Mouse (Mus musculus): ENCODE measurements around the gene Artn. TPM values are rescaled to one million over a fixed set of nuclear protein-coding genes. Genes with fewer than 3 reads are reported as not detected.

Artn gene
- 4.1 TPM for polyA plus RNA-seq (2014; fragmentation: Illumina TruSeq; extraction: RNeasy Lipid Tissue Mini Kit (QIAGEN cat#74804); ENCODE audit: low read depth, low replicate concordance)

DNA sequence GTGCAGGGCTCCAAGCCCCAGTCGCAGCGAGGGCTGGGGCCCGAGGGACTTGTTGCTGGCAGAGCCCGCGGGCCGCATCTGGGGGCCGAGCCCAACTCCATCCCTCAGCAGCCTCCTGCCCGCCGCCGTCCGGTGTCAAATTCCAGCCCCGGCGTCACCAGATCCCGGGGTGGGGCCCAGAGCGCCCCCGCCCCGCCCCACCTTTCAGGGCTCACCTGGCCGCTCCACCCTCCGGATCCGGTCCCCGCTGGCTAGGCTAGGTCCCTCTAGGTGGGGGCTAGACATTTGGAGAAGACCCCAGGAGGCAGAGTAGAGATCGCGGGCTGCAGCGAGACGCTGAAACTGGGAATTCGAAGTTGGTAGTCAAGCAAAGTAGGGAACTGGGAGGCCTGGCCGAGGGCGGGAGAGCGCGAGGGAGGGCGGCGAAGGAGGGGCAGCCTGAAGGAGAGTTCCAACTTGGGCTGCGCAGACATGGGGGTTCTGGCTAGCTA lies at the start of gene Artn:
Artn (minus strand) TSS at position 373 of the 491 bp plus-strand sequence.

DNA sequence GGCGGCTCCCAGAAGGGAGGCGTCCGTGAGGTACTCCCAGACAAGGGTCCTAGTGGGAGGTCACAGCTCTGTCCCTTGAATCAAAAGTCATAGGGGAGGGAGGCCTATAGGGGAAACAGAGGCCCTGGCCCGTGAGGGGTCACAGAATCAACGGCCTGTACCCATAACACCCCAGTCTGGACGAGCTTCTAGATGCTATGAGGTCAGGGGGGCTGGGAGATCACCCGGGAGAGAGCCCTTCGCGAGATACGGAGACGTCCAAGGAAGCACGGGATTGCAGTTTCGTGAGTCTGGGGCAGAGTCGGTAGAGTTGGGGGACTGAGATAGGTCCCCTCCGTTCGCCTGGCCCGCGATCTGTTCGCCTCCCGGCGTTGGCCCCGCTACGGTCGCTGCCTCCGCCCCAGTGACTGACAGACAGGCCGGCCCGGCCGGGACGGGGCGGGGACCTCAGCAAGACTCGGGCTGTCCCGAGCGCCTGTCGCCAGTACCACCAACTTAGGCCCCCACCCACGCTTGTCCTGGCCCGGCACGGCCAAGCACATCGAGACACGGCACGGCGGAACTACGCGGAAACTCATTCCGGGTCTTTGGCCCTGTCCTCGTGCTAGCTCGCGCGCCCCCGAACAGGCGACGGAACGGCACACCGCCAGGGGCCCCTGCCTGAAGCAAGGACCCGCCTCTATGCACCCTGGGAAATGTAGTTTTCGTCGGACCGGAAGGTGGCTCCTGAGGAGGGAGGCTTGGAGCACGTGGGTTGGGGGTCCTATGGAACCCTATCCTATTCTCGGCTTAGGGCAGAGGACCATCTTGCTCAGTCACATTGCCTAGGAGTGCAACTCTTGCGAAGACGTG lies 14.7 kb downstream of the Artn start, which contains the start of gene Ipo13:
Ipo13 (minus strand) TSS at position 409 of the 852 bp plus-strand sequence.

DNA sequence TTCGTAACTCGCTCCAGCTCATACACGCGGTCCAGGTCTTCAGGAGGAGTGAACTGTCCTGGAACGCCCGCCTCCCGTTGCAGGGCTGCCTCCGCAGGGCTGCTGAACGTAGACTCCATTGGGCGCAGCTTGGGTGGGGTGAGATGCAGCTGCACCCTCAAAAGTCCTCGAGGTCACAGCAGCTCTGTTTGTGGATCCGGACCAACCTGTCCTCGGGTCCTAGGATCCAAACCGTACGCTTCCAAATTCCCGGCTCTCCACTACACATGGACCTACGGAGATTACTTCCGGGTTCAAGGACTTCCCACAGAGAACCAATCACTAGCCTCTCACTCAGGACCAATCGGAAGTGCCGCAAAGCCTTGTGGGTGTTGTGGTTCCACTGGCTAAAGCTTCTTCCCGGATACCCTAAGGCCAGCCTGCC lies 37.8 kb downstream of the Artn start, which contains the start of gene Dph2:
Dph2 (minus strand) TSS at position 295 of the 424 bp plus-strand sequence.

DNA sequence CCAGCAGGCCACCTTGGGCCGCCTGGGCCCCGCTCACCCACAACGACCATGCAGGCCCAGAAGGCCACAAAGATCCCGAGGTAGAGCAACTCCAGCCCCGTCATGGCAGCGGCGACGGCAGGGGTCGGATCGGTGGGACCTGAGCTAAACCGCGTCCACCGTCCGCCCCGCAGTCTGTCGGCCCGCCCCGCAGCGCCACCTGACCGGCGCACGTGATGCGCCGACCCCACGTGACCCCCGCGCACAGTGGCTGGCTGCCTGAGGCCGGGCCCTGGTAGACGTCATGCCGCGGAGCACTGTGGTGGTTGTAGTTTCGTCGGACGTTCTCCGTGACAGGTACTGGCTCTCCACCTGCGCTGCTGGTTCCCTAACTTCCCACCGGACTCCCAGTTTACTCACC lies 42.4 kb downstream of the Artn start, which contains the start of gene Atp6v0b:
Atp6v0b (minus strand) TSS at position 201 of the 400 bp plus-strand sequence.

DNA sequence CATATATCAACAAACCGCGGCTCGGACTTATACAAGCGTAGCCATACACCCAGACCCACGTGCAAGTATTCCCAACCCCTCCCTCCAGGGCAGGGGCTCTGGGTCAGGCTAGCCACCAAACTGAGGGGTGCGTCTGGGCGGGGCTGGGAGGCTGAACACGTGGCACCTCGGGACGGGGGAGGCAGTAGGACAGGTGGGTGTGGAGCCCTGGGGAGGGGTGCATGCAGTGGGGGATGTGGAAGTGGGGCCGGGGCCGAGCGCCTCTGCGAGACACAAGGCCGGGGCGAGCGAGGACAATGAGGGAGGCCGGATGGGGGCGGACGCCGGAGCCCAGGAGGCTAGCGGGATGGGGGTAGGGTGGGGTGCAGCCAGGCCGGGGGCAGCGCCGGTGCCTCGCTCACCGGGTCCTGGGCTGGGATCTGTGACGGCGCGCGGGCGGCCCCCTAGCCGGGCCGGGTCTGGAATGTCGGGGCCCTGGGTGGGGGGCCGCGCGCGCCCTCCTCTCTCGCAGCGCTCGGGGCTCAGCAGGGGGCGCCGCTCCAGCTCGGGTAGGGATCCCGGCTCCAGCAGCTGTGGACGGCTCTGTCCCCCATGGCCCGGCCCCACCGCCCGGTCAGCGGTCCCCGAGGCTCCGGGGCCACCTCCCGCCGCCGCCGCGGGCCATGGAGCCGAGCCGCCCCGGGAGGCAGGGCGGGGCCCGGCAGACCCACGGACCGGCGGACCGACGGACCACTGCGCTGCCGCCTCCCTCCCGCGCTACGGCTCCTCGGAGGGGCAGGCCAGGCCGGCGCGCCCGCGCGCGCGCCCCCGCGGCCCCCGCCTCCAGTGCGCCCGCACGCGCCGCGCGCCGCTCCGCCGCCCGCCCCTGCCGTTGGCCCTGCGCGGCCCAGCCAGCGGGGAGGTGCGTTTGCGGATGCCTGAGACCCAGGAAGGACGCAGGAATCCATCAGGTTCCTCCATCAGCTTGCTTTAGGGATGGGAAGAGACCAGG lies 46.6 kb downstream of the Artn start, which contains the start of gene B4galt2:
B4galt2 (minus strand) TSS at position 787 of the 991 bp plus-strand sequence.

Other genes with a start within 250 kb of the Artn start
- 20.5 TPM for gene Dmap1, start 247.5 kb downstream of the Artn start, polyA plus RNA-seq (2014; fragmentation: Illumina TruSeq; extraction: RNeasy Lipid Tissue Mini Kit (QIAGEN cat#74804); ENCODE audit: low read depth, low replicate concordance)
- gene Gm12845, start 205.4 kb downstream of the Artn start, polyA plus RNA-seq (2014; fragmentation: Illumina TruSeq; extraction: RNeasy Lipid Tissue Mini Kit (QIAGEN cat#74804); ENCODE audit: low read depth, low replicate concordance) = not detected
- 0.40 TPM for gene Klf17, start 164.1 kb downstream of the Artn start, polyA plus RNA-seq (2014; fragmentation: Illumina TruSeq; extraction: RNeasy Lipid Tissue Mini Kit (QIAGEN cat#74804); ENCODE audit: low read depth, low replicate concordance)
- gene Slc6a9, start 95.3 kb downstream of the Artn start, polyA plus RNA-seq (2014; fragmentation: Illumina TruSeq; extraction: RNeasy Lipid Tissue Mini Kit (QIAGEN cat#74804); ENCODE audit: low read depth, low replicate concordance) = 17.7 TPM
- gene Ccdc24, start 57.2 kb downstream of the Artn start, polyA plus RNA-seq (2014; fragmentation: Illumina TruSeq; extraction: RNeasy Lipid Tissue Mini Kit (QIAGEN cat#74804); ENCODE audit: low read depth, low replicate concordance) = 3.5 TPM
- gene B4galt2, start 46.3 kb downstream of the Artn start, polyA plus RNA-seq (2014; fragmentation: Illumina TruSeq; extraction: RNeasy Lipid Tissue Mini Kit (QIAGEN cat#74804); ENCODE audit: low read depth, low replicate concordance) = 6.9 TPM
- 177 TPM for gene Atp6v0b, start 42.4 kb downstream of the Artn start, polyA plus RNA-seq (2014; fragmentation: Illumina TruSeq; extraction: RNeasy Lipid Tissue Mini Kit (QIAGEN cat#74804); ENCODE audit: low read depth, low replicate concordance)
- gene Dph2, start 37.7 kb downstream of the Artn start, polyA plus RNA-seq (2014; fragmentation: Illumina TruSeq; extraction: RNeasy Lipid Tissue Mini Kit (QIAGEN cat#74804); ENCODE audit: low read depth, low replicate concordance) = 6.1 TPM
- gene Ipo13, start 14.8 kb downstream of the Artn start, polyA plus RNA-seq (2014; fragmentation: Illumina TruSeq; extraction: RNeasy Lipid Tissue Mini Kit (QIAGEN cat#74804); ENCODE audit: low read depth, low replicate concordance) = 28.6 TPM
- 37.1 TPM for gene St3gal3, start 205.2 kb upstream of the Artn start, polyA plus RNA-seq (2014; fragmentation: Illumina TruSeq; extraction: RNeasy Lipid Tissue Mini Kit (QIAGEN cat#74804); ENCODE audit: low read depth, low replicate concordance)